Mouse (Mus musculus) kidney, embryonic 15.5 days (tissue): Measurements from ENCODE around the gene Ecel1. TPM values are rescaled to one million over a fixed set of nuclear protein-coding genes. Genes with fewer than 3 reads are reported as not detected.

Source experiments
- polyA plus RNA-seq: library from polyadenylated mRNA; unstranded; fragments of >200 nt; fragmentation: Nextera tagmentation; extraction: Ambion mirVana; gene quantifications from 2 replicates; pipeline ENCODE4 v1.2.1, GENCODE M21; 2015

The Ecel1 gene
- polyA plus RNA-seq, 1 experiment from 2014 or later, result 3.8 TPM

Other genes starting within 250 kb of the Ecel1 start
- gene Alppl2, start 66.6 kb downstream of the Ecel1 start, polyA plus RNA-seq, result not detected in 2 replicates
- not detected in 2 replicates for gene Alpi, start 54.9 kb downstream of the Ecel1 start, polyA plus RNA-seq
- not detected in 2 replicates for gene Akp3, start 31.5 kb downstream of the Ecel1 start, polyA plus RNA-seq
- 0.09 TPM in 1 of 2 replicates, not detected in the other for gene Prss56, start 26.8 kb upstream of the Ecel1 start, polyA plus RNA-seq
- gene Chrnd, start 34.1 kb upstream of the Ecel1 start, polyA plus RNA-seq, result 1.1 and 1.6 TPM in 2 replicates
- 2.0 and 4.3 TPM in 2 replicates for gene Chrng, start 48.1 kb upstream of the Ecel1 start, polyA plus RNA-seq
- gene Eif4e2, start 57.4 kb upstream of the Ecel1 start, polyA plus RNA-seq, result 164 and 168 TPM in 2 replicates
- 5.7 and 5.8 TPM in 2 replicates for gene Efhd1, start 107.8 kb upstream of the Ecel1 start, polyA plus RNA-seq
- 60.7 and 64.8 TPM in 2 replicates for gene Gigyf2, start 170.5 kb upstream of the Ecel1 start, polyA plus RNA-seq
- gene Kcnj13, start 238.2 kb upstream of the Ecel1 start, polyA plus RNA-seq, result 0.68 and 0.90 TPM in 2 replicates